Mouse (Mus musculus) midbrain, embryonic 12.5 days (tissue): ENCODE measurements around the gene Stk32b. TPM values are rescaled to one million over a fixed set of nuclear protein-coding genes. Genes with fewer than 3 reads are reported as not detected.

Experiments used
- ATAC-seq: fragments of 200-750 bp; cut with Nextera tagmentation; 2 replicates; pipeline ENCODE4 v1.8.0; 2017; ENCODE audit warnings: low read depth, moderate TSS enrichment, moderate library complexity; ENCODE audit not compliant: low FRiP score
- H3K27ac ChIP-seq: fragments of 300-500 bp; sonication (generic); replicated peaks from 2 replicates; pipeline ENCODE4 v1.5.1; 2016; ENCODE audit warnings: mild to moderate bottlenecking
- H3K27me3 ChIP-seq: fragments of 300-500 bp; sonication (generic); 2 replicates; pipeline ENCODE4 v1.6.1; 2016; ENCODE audit warnings: mild to moderate bottlenecking
- H3K36me3 ChIP-seq: fragments of 300-500 bp; sonication (generic); 2 replicates; pipeline ENCODE4 v1.6.1; 2016
- H3K4me1 ChIP-seq: fragments of 300-500 bp; sonication (generic); 2 replicates; pipeline ENCODE4 v1.6.1; 2016
- H3K4me2 ChIP-seq: fragments of 300-500 bp; sonication (generic); replicated peaks from 2 replicates; pipeline ENCODE4 v1.6.1; 2016; ENCODE audit warnings: mild to moderate bottlenecking, moderate library complexity
- H3K4me3 ChIP-seq: fragments of 300-500 bp; sonication (generic); 2 replicates; pipeline ENCODE4 v1.5.1; 2016; ENCODE audit warnings: mild to moderate bottlenecking
- H3K9ac ChIP-seq: fragments of 300-500 bp; sonication (generic); replicated peaks from 2 replicates; pipeline ENCODE4 v1.6.1; 2016; ENCODE audit warnings: mild to moderate bottlenecking, moderate library complexity
- H3K9me3 ChIP-seq: fragments of 300-500 bp; sonication (generic); 2 replicates; pipeline ENCODE4 v1.6.1; 2016; ENCODE audit warnings: mild to moderate bottlenecking
- WGBS: fragments of 180-500 bp; shearing (Covaris S2); methylation state at CpG from one replicate; pipeline ENCODE4 v1.1.7; 2016; 5-methylcytosine and 5-hydroxymethylcytosine counted together
- polyA plus RNA-seq: library from polyadenylated mRNA; unstranded; fragments of >200 nt; fragmentation: Nextera tagmentation; extraction: Ambion mirVana; gene quantifications from 2 replicates; pipeline ENCODE4 v1.2.1, GENCODE M21; 2016

Gene Stk32b
- polyA plus RNA-seq, result 5.9 TPM in 2 replicates

GRCm38 (mm10) chr5:37716505-37717372 lies at the start of gene Stk32b:
Gene Stk32b, minus strand, starts transcription at chr5:37717171.
- WGBS, result under 1% methylated on average over 37 of the region's 40 CpGs
- H3K9me3 ChIP-seq, result no peaks in the 10 kb centered on the region
- H3K9ac ChIP-seq, result peak within 1 kb of the TSS; percentile 66
- peak within 1 kb of the TSS; percentile 68 for H3K27ac ChIP-seq
- ATAC-seq, result peak; percentile 88
- peak within 1 kb of the TSS; percentile 47 for H3K4me3 ChIP-seq
- 0 out of 2 replicates have a peak, but pooled peaks cover 7% of the 10 kb centered on the region for H3K4me1 ChIP-seq
- no peaks in the 10 kb centered on the region for H3K36me3 ChIP-seq
- H3K27me3 ChIP-seq, result peaks cover 39% of the 10 kb centered on the region
- H3K4me2 ChIP-seq, result peak within 1 kb of the TSS; percentile 71

- Histone ChIP-seq H3K27ac (no peak overlapping the region), H3K9ac (no peak overlapping the region), H3K4me3 (no peak overlapping the region), H3K4me2 (no peak overlapping the region), H3K4me1 (peaks cover 11% of the 10 kb centered on the region), H3K9me3 (no peaks in the 10 kb centered on the region), H3K36me3 (no peaks in the 10 kb centered on the region), H3K27me3 (0 out of 2 replicates have a peak, but pooled peaks cover 9% of the 10 kb centered on the region)
- no peak for ATAC-seq
- 29% methylated on average over 8 of the region's 8 CpGs for WGBS
These were observed 48.9 kb upstream of the Stk32b start for GRCm38 (mm10) chr5:37765851-37766250.

DNA sequence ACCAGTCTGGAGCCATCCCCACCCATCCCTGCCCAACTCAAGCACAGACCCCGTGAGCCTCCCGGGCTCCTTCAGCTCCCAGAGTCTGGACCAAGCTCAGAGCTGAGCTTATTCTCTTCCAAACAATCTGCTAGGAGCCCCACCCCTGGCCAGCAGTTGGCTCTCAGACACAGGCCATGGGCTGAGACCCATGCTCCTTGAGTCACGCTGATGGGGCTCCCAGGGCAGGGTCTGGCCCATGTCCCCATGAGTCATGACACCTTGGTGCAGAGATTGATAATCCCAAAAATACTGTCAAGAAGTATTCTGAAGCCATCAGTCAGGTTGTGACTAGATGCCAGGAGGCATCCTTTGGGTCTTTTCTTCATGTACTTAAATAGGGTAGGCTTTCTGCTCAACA lies 45.1 kb upstream of the Stk32b start:
- Histone ChIP-seq H3K4me2 (no peak overlapping the region), H3K36me3 (no peaks in the 10 kb centered on the region), H3K27ac (no peak overlapping the region), H3K27me3 (0 out of 2 replicates have a peak, but pooled peaks cover 9% of the 10 kb centered on the region), H3K9me3 (no peaks in the 10 kb centered on the region), H3K4me1 (peaks cover 5% of the 10 kb centered on the region; the same call in 1 of the 2 replicates), H3K4me3 (no peak overlapping the region), H3K9ac (no peak overlapping the region)
- ATAC-seq, result no peak
- WGBS, result 94% methylated on average over 3 of the region's 3 CpGs

- no peak overlapping the region for H3K9ac ChIP-seq
- H3K27me3 ChIP-seq, result peaks cover 6% of the 10 kb centered on the region; the same call in 1 of the 2 replicates
- no peak for ATAC-seq
- no peaks in the 10 kb centered on the region for H3K4me1 ChIP-seq
- H3K4me3 ChIP-seq, result no peak overlapping the region
- no peak overlapping the region for H3K27ac ChIP-seq
- no peaks in the 10 kb centered on the region for H3K36me3 ChIP-seq
- no peak overlapping the region for H3K4me2 ChIP-seq
- no peaks in the 10 kb centered on the region for H3K9me3 ChIP-seq
- WGBS, result 85% methylated on average over 7 of the region's 7 CpGs
These were observed 36.4 kb upstream of the Stk32b start for GRCm38 (mm10) chr5:37753366-37753765.

GRCm38 (mm10) chr5:37752027-37752967 lies 35.3 kb upstream of the Stk32b start:
- Histone ChIP-seq H3K4me2 (no peak overlapping the region), H3K36me3 (no peaks in the 10 kb centered on the region), H3K9me3 (no peaks in the 10 kb centered on the region), H3K9ac (no peak overlapping the region), H3K4me3 (no peak overlapping the region), H3K4me1 (no peaks in the 10 kb centered on the region), H3K27ac (no peak overlapping the region), H3K27me3 (peaks cover 6% of the 10 kb centered on the region; the same call in 1 of the 2 replicates)
- 67% methylated on average over 8 of the region's 8 CpGs for WGBS
- peak; percentile 58 for ATAC-seq

- Histone ChIP-seq H3K4me1 (no peaks in the 10 kb centered on the region), H3K4me2 (no peak overlapping the region), H3K9ac (no peak overlapping the region), H3K27me3 (no peaks in the 10 kb centered on the region), H3K4me3 (no peak overlapping the region), H3K27ac (no peak overlapping the region), H3K36me3 (no peaks in the 10 kb centered on the region), H3K9me3 (0 out of 2 replicates have a peak, but pooled peaks cover 6% of the 10 kb centered on the region)
- 81% methylated on average over 13 of the region's 13 CpGs for WGBS
- ATAC-seq, result no peak
These were observed 27.1 kb upstream of the Stk32b start for GRCm38 (mm10) chr5:37743889-37744707.

DNA sequence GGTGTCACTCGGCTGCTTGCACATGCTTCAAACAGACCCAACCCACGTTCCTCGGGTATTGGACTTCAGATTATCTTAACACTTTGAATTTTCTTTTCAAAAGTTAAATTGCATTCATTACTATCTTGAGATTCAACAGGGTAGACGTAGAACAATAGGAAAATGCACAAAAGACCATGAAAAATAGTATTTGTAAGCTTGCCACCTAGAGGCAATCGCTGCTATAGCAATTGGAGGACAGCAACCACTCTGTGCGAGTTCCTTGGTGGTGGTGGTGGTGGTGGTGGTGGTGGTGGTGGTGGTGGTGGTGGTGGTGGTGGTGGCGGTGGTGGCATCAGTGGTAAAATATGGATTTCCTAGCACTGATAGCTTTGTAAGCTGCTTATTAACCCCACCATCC lies 19.2 kb upstream of the Stk32b start:
- H3K36me3 ChIP-seq, result no peaks in the 10 kb centered on the region
- H3K27me3 ChIP-seq, result no peaks in the 10 kb centered on the region
- H3K27ac ChIP-seq, result no peak overlapping the region
- peaks cover 4% of the 10 kb centered on the region; the same call in 1 of the 2 replicates for H3K4me1 ChIP-seq
- H3K9me3 ChIP-seq, result 0 out of 2 replicates have a peak, but pooled peaks cover 4% of the 10 kb centered on the region
- H3K4me2 ChIP-seq, result no peak overlapping the region
- ATAC-seq, result no peak
- WGBS, result 53% methylated on average over 6 of the region's 7 CpGs
- H3K9ac ChIP-seq, result no peak overlapping the region
- no peak overlapping the region for H3K4me3 ChIP-seq

DNA sequence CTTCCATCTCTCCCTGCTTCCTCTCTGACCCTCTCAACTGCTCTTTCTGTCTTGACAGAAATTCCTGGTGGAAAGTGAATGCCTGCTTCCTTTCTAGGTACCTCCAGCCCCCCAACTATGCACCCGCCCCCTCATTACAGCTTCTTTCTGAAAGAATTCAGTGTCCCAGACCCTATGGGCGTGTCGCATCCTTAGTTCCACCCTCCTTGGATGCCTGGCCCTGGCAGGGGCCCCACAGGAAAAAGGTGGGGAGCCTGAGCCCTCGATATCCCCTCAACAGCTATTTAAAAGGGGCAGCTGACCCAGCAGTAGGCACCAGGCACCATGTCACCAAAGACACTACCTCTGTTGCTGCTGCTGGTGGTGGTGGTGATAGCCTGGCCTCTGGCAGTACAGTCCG lies 18.3 kb upstream of the Stk32b start, which contains the start of gene Cytl1:
TSS of gene Cytl1 (plus strand) at position 296 of the 400 bp plus-strand sequence.
- no peak for ATAC-seq
- 51% methylated on average over 5 of the region's 5 CpGs for WGBS
- peaks cover 4% of the 10 kb centered on the region; the same call in 1 of the 2 replicates for H3K4me1 ChIP-seq
- H3K9me3 ChIP-seq, result 0 out of 2 replicates have a peak, but pooled peaks cover 4% of the 10 kb centered on the region
- no peaks in the 10 kb centered on the region for H3K36me3 ChIP-seq
- H3K27ac ChIP-seq, result no peak within 1 kb of the TSS
- H3K4me3 ChIP-seq, result no peak within 1 kb of the TSS
- H3K9ac ChIP-seq, result no peak within 1 kb of the TSS
- H3K4me2 ChIP-seq, result no peak within 1 kb of the TSS
- no peaks in the 10 kb centered on the region for H3K27me3 ChIP-seq

GRCm38 (mm10) chr5:37730781-37731180 lies 13.8 kb upstream of the Stk32b start:
- H3K27ac ChIP-seq, result no peak overlapping the region
- ATAC-seq, result no peak
- no peak overlapping the region for H3K4me3 ChIP-seq
- 0 out of 2 replicates have a peak, but pooled peaks cover 4% of the 10 kb centered on the region for H3K9me3 ChIP-seq
- H3K27me3 ChIP-seq, result no peaks in the 10 kb centered on the region
- no peak overlapping the region for H3K9ac ChIP-seq
- H3K4me1 ChIP-seq, result peaks cover 4% of the 10 kb centered on the region; the same call in 1 of the 2 replicates
- 94% methylated on average over 2 of the region's 2 CpGs for WGBS
- no peaks in the 10 kb centered on the region for H3K36me3 ChIP-seq
- no peak overlapping the region for H3K4me2 ChIP-seq

DNA sequence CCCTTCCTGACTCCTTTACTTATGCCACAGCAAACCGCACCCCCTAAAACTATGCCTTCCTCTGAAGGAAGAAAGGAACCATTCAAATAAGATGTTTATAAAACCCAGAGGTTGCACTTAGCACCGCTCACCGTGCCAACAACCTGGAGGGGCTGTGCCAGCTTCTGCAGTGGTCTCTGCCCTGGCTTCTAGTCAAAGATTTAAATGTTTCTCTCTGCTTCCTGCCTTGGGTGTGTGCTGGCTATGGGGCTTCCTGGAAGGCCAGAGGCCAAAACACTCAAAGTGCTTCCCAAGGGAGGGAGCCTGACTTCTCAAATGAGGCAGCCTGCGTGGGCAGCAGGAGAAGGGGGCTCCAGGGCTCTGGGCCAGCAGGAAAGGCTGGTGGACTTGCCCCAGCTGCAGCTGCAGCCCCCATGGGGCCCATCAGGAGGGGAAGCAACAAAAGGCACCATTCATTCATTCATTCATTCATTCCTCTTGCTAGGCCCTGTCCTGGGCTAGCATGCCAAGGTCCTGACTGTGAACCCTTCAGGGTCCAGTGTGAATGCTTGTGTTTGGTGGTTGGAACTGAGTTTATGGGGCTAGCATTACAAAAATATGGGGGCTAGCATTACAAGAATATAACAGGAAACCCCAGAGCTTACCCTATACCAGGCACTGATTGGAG lies 8.4 kb upstream of the Stk32b start:
- no peak for ATAC-seq
- no peaks in the 10 kb centered on the region for H3K36me3 ChIP-seq
- WGBS, result 80% methylated on average over 4 of the region's 4 CpGs

More for the DNA sequence above, 8.4 kb upstream of the Stk32b start:
- no peaks in the 10 kb centered on the region for H3K4me1 ChIP-seq
- H3K27ac ChIP-seq, result no peak overlapping the region
- no peaks in the 10 kb centered on the region for H3K9me3 ChIP-seq
- no peak overlapping the region for H3K4me3 ChIP-seq
- H3K9ac ChIP-seq, result no peak overlapping the region
- H3K4me2 ChIP-seq, result no peak overlapping the region
- peaks cover 6% of the 10 kb centered on the region; the same call in 1 of the 2 replicates for H3K27me3 ChIP-seq
